Comparison of ENCODE assay signal across 7 mouse cellular contexts in genomic region chr2:167128699-167129607, GRCm38 (mm10).
DNase-seq lines count a peak whose midpoint lies in the region; ATAC-seq lines count a peak whose summit lies in the region.

No protein-coding gene starts in this region.

- H3K4me3 ChIP-seq in brown adipose tissue, adult 24 weeks (ENCODE audit: insufficient read depth, low read depth, low read length), result peak overlapping the region; percentile 27
- peak overlapping the region; percentile 41 for H3K4me3 ChIP-seq in heart, embryonic 16.5 days (ENCODE audit: low read length)
- H3K4me3 ChIP-seq in macrophage (ENCODE audit: inconsistent target), result peak overlapping the region; percentile 8; the same call in 1 of the 2 replicates

- DNase-seq in ES-CJ7 (ENCODE audit: low read depth, low spot score), result peak; percentile 64
- peak; percentile 87 for DNase-seq in kidney, postnatal 10 days
- DNase-seq in spleen, postnatal 10 days (ENCODE audit: low spot score in 2 of 2), result peak; percentile 15 to 54
- no peak for DNase-seq in layer of hippocampus, postnatal 14 days (ENCODE audit: low spot score in 2 of 2)

- no peaks in the 10 kb centered on the region for H3K79me2 ChIP-seq in macrophage (ENCODE audit: inconsistent target)

- 31% methylated on average over 20 of the region's 20 CpGs for WGBS in heart, embryonic 16.5 days
- 26% methylated on average over 20 of the region's 20 CpGs for WGBS in macrophage (ENCODE audit: missing documents)

- H3K27ac ChIP-seq in brown adipose tissue, adult 24 weeks (replicated peaks; ENCODE audit: low read depth, low read length), result peak overlapping the region; percentile 46
- peak overlapping the region; percentile 10; the same call in 1 of the 2 replicates for H3K27ac ChIP-seq in heart, embryonic 16.5 days (ENCODE audit: low read length)
- no peak overlapping the region for H3K27ac ChIP-seq in macrophage

- H3K4me1 ChIP-seq in brown adipose tissue, adult 24 weeks (ENCODE audit: control insufficient read depth, insufficient read depth, insufficient read length, low read length), result peaks cover 22% of the 10 kb centered on the region
- peaks cover 12% of the 10 kb centered on the region for H3K4me1 ChIP-seq in heart, embryonic 16.5 days (ENCODE audit: control insufficient read depth, insufficient read depth, low read length)

- H3K4me2 ChIP-seq in heart, embryonic 16.5 days (ENCODE audit: low read depth, low read length), result peak overlapping the region; percentile 60

- 0 out of 2 replicates have a peak, but pooled peaks have one; percentile 5 for ATAC-seq in heart, embryonic 16.5 days (replicated peaks; ENCODE audit: extremely low read depth, insufficient read depth, low FRiP score)

- H3K27me3 ChIP-seq in heart, embryonic 16.5 days (ENCODE audit: control insufficient read depth, insufficient read depth, low read length), result 0 out of 2 replicates have a peak, but pooled peaks cover 2% of the 10 kb centered on the region

- H3K9ac ChIP-seq in heart, embryonic 16.5 days (ENCODE audit: low read length), result peak overlapping the region; percentile 18; the same call in 1 of the 2 replicates

- H3K36me3 ChIP-seq in heart, embryonic 16.5 days (ENCODE audit: control insufficient read depth, insufficient read depth), result no peaks in the 10 kb centered on the region
- no peaks in the 10 kb centered on the region for H3K36me3 ChIP-seq in macrophage (ENCODE audit: inconsistent target)

- no peaks in the 10 kb centered on the region for H3K9me3 ChIP-seq in heart, embryonic 16.5 days (replicated peaks; ENCODE audit: control insufficient read depth, low read length)

Comparison
In these comparisons a context has a peak if more than half of its experiments do, and no peak if none do; other contexts are left out.
1. DNase-seq: peak in ES-CJ7 (single experiment), kidney, postnatal 10 days (single experiment) and spleen, postnatal 10 days (2 of 2); none in layer of hippocampus, postnatal 14 days (0 of 2).
2. Peak in every context shown above with its lines, with median percentiles within 50 percentile points of each other: H3K4me3 ChIP-seq.